Mouse (Mus musculus): ENCODE results near the gene Prdx2. TPM values are rescaled to one million over a fixed set of nuclear protein-coding genes. Genes with fewer than 3 reads are reported as not detected.

Gene Prdx2
- polyA plus RNA-seq, 1 experiment from 2014 or later: 1,309 TPM

DNA sequence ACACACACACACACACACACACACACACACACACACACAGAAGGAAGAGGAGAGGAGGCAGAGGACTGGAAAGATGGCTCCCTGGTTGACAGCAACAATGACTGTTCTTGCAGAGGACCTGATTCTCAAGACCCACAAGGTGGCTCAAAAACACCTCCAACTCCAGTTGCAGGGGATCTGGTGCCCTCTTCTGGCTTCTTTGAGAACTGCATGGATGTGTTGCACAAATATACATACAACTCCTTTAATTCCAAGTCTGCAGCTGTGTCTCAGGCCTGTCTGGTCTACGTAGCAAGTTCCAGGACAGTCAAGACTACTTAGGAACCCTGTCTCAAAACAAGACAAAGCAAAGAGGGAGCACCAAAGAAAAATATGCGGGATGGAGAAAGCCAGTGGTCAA, 12.6 kb upstream of the Prdx2 start:
- 40% methylated on average over 2 of the region's 2 CpGs for WGBS
- ATAC-seq (ENCODE audit: low FRiP score, low read depth): no peak
- H3K4me2 ChIP-seq (replicated peaks): no peak overlapping the region
- peaks cover 27% of the 10 kb centered on the region for H3K36me3 ChIP-seq
- no peaks in the 10 kb centered on the region for H3K4me1 ChIP-seq
- H3K9ac ChIP-seq (replicated peaks): no peak overlapping the region
- H3K9me3 ChIP-seq: no peaks in the 10 kb centered on the region
- H3K27ac ChIP-seq (replicated peaks): no peak overlapping the region
- H3K4me3 ChIP-seq: no peak overlapping the region
- peaks cover 10% of the 10 kb centered on the region for H3K27me3 ChIP-seq

DNA sequence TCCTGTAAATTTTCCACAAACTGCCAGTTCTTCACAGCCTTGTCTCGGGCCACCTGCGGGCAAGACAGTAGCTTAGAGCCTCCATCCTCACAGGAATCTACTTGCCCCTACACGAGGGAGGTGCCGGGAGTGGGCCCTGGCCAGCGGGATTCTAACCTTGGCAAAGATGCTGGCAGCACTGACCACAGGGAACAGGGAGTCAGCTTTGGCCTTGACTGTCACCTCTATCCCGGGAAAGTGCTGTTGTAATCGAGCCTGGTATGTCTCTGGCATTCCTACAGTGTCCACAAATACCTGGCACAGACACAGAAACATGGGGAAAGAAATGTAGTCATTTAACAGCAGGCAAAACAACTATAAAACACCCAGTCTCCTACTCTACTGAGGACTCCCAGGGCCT, 9.6 kb upstream of the Prdx2 start:
- no peak for ATAC-seq (ENCODE audit: low FRiP score, low read depth)
- no peaks in the 10 kb centered on the region for H3K27me3 ChIP-seq
- no peak overlapping the region for H3K4me3 ChIP-seq
- no peaks in the 10 kb centered on the region for H3K9me3 ChIP-seq
- WGBS: 93% methylated on average over 7 of the region's 7 CpGs
- no peak overlapping the region for H3K27ac ChIP-seq (replicated peaks)
- no peak overlapping the region for H3K4me2 ChIP-seq (replicated peaks)
- peaks cover 40% of the 10 kb centered on the region for H3K36me3 ChIP-seq
- no peak overlapping the region for H3K9ac ChIP-seq (replicated peaks)
- peaks cover 1% of the 10 kb centered on the region for H3K4me1 ChIP-seq

DNA sequence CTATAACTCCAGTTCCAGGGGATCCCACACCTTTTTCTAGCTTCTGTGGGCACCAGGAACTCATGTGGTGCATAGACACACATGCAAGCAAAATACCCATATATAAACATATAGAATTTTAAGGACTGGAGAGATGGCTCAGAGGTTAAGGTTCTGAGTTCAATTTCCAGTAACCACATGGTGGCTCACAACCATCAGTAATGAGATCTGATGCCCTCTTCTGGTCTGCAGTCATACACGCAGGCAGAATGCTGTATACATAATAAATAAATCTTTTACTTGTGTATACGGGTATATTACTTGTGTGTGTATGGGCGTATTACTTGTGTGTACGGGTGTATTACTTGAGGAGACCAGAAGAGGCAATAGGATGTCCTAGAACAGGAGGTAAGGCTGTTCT, 5.4 kb upstream of the Prdx2 start:
- no peak overlapping the region for H3K4me3 ChIP-seq
- no peak overlapping the region for H3K4me2 ChIP-seq (replicated peaks)
- peaks cover 26% of the 10 kb centered on the region for H3K36me3 ChIP-seq
- H3K27ac ChIP-seq (replicated peaks): no peak overlapping the region
- no peak overlapping the region for H3K9ac ChIP-seq (replicated peaks)
- ATAC-seq (ENCODE audit: low FRiP score, low read depth): no peak
- H3K4me1 ChIP-seq: peaks cover 26% of the 10 kb centered on the region
- no peaks in the 10 kb centered on the region for H3K9me3 ChIP-seq
- no peaks in the 10 kb centered on the region for H3K27me3 ChIP-seq
- WGBS: 91% methylated on average over 4 of the region's 4 CpGs

DNA sequence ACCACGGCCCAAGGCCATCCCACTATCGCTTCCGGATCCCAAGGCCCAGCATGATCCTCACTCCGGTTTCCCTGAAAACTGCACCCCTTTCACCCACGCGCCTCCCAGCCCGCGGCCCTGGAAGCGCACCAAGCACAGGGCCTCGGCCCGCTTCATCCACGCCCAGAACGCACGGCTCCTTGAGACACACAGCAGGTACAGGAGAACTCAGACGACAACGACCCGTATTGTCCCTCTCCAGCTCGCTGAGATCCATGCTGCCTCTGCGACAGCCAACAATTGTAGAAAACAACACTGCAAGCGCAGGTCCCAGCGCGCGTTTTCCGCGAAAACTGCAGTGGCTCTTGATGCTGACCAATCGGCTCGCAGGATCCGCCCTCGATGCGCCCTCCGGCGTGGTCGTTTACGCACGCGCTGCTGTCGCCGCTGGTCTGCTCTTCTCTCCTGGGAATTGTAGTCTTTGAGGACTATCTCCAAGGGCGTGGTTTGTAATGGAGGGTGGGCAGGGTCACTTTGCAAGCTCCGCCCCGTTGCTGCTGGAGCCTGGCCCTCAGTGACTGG, 3.6 kb upstream of the Prdx2 start:
- ATAC-seq (ENCODE audit: low FRiP score, low read depth): peak; percentile 81
- WGBS: under 1% methylated on average over 41 of the region's 41 CpGs
- H3K36me3 ChIP-seq: peaks cover 18% of the 10 kb centered on the region
- peak overlapping the region; percentile 54; the same call in 1 of the 2 replicates for H3K27ac ChIP-seq (replicated peaks)
- H3K4me1 ChIP-seq: peaks cover 35% of the 10 kb centered on the region
- H3K27me3 ChIP-seq: no peaks in the 10 kb centered on the region
- peak overlapping the region; percentile 77 for H3K9ac ChIP-seq (replicated peaks)
- H3K4me3 ChIP-seq: peak overlapping the region; percentile 68
- H3K9me3 ChIP-seq: no peaks in the 10 kb centered on the region
- peak overlapping the region; percentile 94 for H3K4me2 ChIP-seq (replicated peaks)

DNA sequence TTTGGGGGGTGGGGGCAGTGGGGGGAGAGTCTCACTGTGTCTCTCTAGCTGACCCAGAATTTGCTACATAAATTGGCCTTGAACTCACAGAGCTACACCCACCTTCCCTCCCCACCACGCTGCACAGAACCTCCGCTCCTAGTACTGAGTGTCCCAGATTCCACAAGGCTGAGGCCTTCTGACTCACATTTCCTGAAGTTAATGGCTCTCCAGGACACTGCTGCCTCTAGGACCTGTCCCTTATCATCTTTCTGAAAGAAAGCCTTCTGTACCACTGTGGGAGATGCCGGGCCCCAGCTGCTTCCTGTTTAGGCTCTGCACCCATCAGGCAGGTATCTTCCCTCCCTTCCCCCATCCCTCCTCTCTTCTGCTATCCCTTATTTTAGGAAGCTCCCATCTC, 2.8 kb upstream of the Prdx2 start:
- no peak for ATAC-seq (ENCODE audit: low FRiP score, low read depth)
- peaks cover 42% of the 10 kb centered on the region for H3K4me1 ChIP-seq
- no peak overlapping the region for H3K4me3 ChIP-seq
- no peaks in the 10 kb centered on the region for H3K9me3 ChIP-seq
- peaks cover 25% of the 10 kb centered on the region for H3K36me3 ChIP-seq
- 0 out of 2 replicates have a peak overlapping the region, but pooled peaks have one; percentile 3 for H3K27ac ChIP-seq (replicated peaks)
- 70% methylated on average over 3 of the region's 3 CpGs for WGBS
- no peak overlapping the region for H3K4me2 ChIP-seq (replicated peaks)
- no peaks in the 10 kb centered on the region for H3K27me3 ChIP-seq
- H3K9ac ChIP-seq (replicated peaks): no peak overlapping the region

DNA sequence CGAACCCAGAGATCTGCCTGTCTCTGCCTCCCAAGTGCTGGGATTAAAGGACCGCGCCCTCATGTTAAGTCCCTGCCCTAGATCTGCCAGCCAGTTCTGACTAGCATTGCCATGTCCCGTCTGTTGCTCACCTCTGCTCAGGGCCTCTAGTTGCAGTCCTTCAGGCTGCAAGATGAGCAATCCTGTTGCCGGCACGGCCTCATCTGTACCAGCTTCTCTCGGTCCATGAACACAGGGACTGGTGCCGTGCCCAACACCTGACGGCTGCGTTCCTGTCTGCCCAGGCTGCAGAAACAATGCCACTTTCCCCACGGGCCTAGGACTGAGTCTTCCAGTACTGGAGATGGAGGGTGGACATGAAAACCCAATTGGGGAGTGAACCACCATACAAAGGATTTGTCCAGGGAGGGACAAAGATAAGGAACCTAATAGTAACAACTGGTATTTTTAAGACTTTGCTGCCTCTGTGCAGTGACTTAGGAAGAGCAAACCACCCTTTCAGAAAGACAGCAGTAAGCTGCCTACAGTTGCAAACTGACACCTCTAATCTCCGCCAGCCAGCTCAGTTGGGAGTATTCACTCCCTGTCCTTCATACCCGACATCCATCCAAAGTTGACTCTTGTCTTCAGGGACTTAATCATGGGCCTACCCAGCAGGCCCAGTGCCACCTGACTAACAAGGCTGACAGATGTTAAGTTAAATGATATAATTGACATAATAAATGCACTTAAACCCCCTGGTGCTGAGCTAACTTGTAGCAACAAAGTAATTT, 1.7 kb upstream of the Prdx2 start:
- H3K27ac ChIP-seq (replicated peaks): no peak overlapping the region
- peaks cover 26% of the 10 kb centered on the region for H3K36me3 ChIP-seq
- H3K4me1 ChIP-seq: peaks cover 45% of the 10 kb centered on the region
- H3K4me3 ChIP-seq: no peak overlapping the region
- no peak for ATAC-seq (ENCODE audit: low FRiP score, low read depth)
- no peak overlapping the region for H3K4me2 ChIP-seq (replicated peaks)
- no peaks in the 10 kb centered on the region for H3K9me3 ChIP-seq
- 87% methylated on average over 13 of the region's 13 CpGs for WGBS
- no peaks in the 10 kb centered on the region for H3K27me3 ChIP-seq
- no peak overlapping the region for H3K9ac ChIP-seq (replicated peaks)

DNA sequence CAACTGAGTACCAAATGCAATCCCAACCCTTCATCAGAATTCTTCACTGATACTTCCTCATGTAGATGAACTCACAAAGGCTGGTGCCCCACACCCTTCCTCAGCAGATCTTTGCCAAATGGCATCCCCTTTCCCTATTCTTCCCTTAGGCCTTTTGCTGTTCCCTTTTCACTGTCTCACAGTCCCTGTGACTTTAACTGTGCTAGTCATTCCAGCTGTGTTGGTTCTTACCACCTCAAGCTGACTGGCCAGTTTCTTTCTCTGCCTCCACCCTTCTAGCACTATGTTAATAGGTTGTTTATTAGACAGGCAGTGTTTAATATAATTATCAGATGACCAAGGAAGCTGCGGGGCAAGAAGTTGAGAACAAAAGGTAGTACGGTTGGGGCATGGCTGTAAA, 737 bp upstream of the Prdx2 start:
- 29% methylated on average over 2 of the region's 2 CpGs for WGBS
- Histone ChIP-seq H3K27me3 (no peaks in the 10 kb centered on the region), H3K36me3 (peaks cover 31% of the 10 kb centered on the region), H3K4me1 (peaks cover 45% of the 10 kb centered on the region), H3K9me3 (no peaks in the 10 kb centered on the region), H3K9ac (replicated peaks) (peak overlapping the region; percentile 93), H3K27ac (replicated peaks) (peak overlapping the region; percentile 76), H3K4me2 (replicated peaks) (peak overlapping the region; percentile 97), H3K4me3 (peak overlapping the region; percentile 80)
- ATAC-seq (ENCODE audit: low FRiP score, low read depth): no peak

DNA sequence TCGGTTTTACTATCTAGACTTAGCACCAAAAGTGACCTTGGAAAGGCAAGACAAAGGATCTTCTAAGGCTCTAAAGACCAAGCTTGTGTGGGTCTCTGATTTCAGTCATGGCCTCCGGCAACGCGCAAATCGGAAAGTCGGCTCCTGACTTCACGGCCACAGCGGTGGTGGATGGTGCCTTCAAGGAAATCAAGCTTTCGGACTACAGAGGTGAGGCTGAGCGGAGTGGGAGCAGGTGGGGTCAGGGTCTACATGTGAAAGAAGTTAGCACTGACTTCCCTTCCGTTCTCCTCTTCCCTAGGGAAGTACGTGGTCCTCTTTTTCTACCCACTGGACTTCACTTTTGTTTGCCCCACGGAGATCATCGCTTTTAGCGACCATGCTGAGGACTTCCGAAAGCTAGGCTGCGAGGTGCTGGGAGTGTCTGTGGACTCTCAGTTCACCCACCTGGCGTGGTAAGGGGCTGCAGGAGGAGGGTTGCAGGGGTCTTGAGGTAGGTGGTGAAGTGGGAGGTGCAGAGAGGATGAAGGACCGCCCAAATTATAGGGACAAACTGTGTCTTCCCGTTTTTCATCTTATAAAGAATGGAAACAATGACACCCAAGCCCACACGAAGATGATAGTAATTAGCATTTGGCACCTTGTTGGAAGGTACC, 876 bp downstream of the Prdx2 start:
- WGBS: 12% methylated on average over 21 of the region's 21 CpGs
- peaks cover 46% of the 10 kb centered on the region for H3K36me3 ChIP-seq

DNA sequence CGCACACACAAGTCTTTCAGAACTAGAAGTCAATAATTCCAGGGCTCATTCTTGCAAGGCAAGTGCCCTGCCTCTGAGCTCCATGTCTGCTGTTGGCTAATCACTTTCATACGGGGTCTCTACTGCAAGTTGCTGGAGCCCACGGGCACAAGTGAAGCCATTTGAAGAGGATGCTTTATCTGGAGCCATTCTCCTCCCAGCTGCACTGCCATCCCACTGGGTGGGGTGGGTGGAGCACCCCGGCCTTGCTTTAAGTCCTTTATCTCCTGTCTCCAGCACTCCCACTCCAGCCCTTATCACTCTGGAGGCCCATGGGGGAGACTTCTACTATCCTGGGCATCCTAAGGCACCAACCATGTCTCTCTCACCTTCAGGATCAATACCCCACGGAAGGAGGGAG, 1.5 kb downstream of the Prdx2 start:
- H3K4me1 ChIP-seq: peaks cover 45% of the 10 kb centered on the region
- no peaks in the 10 kb centered on the region for H3K9me3 ChIP-seq
- H3K9ac ChIP-seq (replicated peaks): peak overlapping the region; percentile 93
- H3K27ac ChIP-seq (replicated peaks): peak overlapping the region; percentile 76
- H3K36me3 ChIP-seq: peaks cover 46% of the 10 kb centered on the region
- 66% methylated on average over 5 of the region's 5 CpGs for WGBS
- ATAC-seq (ENCODE audit: low FRiP score, low read depth): no peak
- H3K27me3 ChIP-seq: no peaks in the 10 kb centered on the region
- peak overlapping the region; percentile 80 for H3K4me3 ChIP-seq
- H3K4me2 ChIP-seq (replicated peaks): peak overlapping the region; percentile 97

More for the DNA sequence above, 876 bp downstream of the Prdx2 start:
- Histone ChIP-seq H3K27me3 (no peaks in the 10 kb centered on the region), H3K9me3 (no peaks in the 10 kb centered on the region), H3K4me3 (peak overlapping the region; percentile 80), H3K4me1 (peaks cover 41% of the 10 kb centered on the region), H3K4me2 (replicated peaks) (peak overlapping the region; percentile 97), H3K9ac (replicated peaks) (peak overlapping the region; percentile 93), H3K27ac (replicated peaks) (peak overlapping the region; percentile 76)
- no peak for ATAC-seq (ENCODE audit: low FRiP score, low read depth)

DNA sequence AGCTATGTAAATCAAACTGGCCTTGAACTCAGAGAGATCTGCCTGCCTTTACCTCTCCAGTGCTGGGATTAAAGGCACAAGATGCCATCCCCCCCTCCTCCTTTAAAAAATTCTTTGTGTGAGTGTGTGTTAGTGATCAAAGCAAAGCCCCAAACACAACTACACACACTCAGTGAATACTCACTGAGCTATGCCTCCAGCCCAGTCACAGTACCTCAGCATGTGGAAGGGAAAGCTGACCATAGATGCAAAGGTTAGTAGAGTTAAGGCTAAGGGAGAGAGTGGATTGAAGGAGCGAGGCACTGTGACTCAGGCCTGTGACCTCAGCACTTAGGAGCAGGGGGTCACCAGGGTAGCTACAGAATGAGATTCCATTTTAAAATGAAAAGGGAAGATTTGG, 3.7 kb downstream of the Prdx2 start:
- peaks cover 46% of the 10 kb centered on the region for H3K36me3 ChIP-seq
- no peak overlapping the region for H3K9ac ChIP-seq (replicated peaks)
- no peak overlapping the region for H3K27ac ChIP-seq (replicated peaks)
- no peaks in the 10 kb centered on the region for H3K9me3 ChIP-seq
- 86% methylated on average over 1 of the region's 1 CpGs for WGBS
- peaks cover 15% of the 10 kb centered on the region for H3K27me3 ChIP-seq
- no peak overlapping the region for H3K4me2 ChIP-seq (replicated peaks)
- no peak overlapping the region for H3K4me3 ChIP-seq
- H3K4me1 ChIP-seq: peaks cover 53% of the 10 kb centered on the region
- no peak for ATAC-seq (ENCODE audit: low FRiP score, low read depth)

DNA sequence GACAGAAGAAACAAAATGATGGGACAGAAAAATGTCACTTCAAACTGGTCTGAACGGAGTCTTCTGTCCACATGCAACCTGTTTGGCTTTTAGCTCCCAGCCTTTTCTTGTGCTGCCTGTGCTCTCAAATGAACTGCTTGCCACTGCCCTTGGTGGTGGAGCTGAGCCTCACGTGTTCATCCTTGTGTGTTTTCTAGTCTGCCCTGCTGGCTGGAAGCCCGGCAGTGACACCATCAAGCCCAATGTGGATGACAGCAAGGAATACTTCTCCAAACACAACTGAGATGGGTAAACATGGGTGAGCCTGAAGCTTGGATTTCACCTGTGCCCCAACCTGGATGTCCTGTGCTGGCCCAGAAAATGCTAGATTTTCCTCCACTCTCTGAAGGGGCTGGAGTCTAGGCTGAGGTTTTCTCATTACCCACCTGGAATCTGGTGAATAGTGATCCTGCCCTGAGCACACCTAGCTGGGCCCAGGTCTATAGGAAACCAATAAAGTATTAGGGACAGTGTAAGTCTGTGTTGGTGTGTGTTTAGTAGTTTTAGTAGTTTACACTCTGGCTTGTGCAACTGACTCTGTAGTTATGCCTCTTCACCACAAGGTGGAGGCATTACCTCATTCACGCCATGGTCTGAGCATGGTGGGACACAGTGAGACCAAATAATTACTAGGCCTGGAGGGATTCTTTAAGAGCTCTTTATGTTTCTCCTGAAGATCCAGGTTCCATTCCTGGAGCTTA, 4.6 kb downstream of the Prdx2 start:
- peaks cover 46% of the 10 kb centered on the region for H3K36me3 ChIP-seq
- H3K27me3 ChIP-seq: peaks cover 24% of the 10 kb centered on the region
- H3K4me3 ChIP-seq: no peak overlapping the region
- H3K27ac ChIP-seq (replicated peaks): peak overlapping the region; percentile 30; the same call in 1 of the 2 replicates
- no peaks in the 10 kb centered on the region for H3K9me3 ChIP-seq
- no peak for ATAC-seq (ENCODE audit: low FRiP score, low read depth)
- H3K4me1 ChIP-seq: peaks cover 54% of the 10 kb centered on the region
- WGBS: 71% methylated on average over 4 of the region's 4 CpGs
- no peak overlapping the region for H3K9ac ChIP-seq (replicated peaks)
- no peak overlapping the region for H3K4me2 ChIP-seq (replicated peaks)

All from midbrain, embryonic 12.5 days (tissue).